ENCODE assay signal across 11 mouse cellular contexts in genomic region chr6:140546648-140547201, GRCm38 (mm10).
DNase-seq lines count a peak whose midpoint lies in the region; ATAC-seq lines count a peak whose summit lies in the region.
"Had no signal": no experiment of that assay in that cellular context is flagged by ENCODE, and none has a peak within 500 bp of the region (broad histone marks: within the 10 kb centered on the region; RNA-seq: fewer than 3 reads in every experiment).

No protein-coding gene starts in this region.

- no peaks in the 10 kb centered on the region for H3K9me3 ChIP-seq in heart, embryonic 13.5 days
- H3K9me3 ChIP-seq in heart, embryonic 16.5 days (replicated peaks; ENCODE audit: control insufficient read depth, low read length) = no peaks in the 10 kb centered on the region
- H3K9me3 ChIP-seq: embryonic facial prominence, embryonic 12.5 days had no signal

- ATAC-seq in heart, embryonic 13.5 days (ENCODE audit: extremely low read depth, insufficient number of reproducible peaks, low FRiP score, low TSS enrichment) = no peak
- 0 out of 2 replicates have a peak, but pooled peaks have one; percentile 34 for ATAC-seq in heart, embryonic 16.5 days (replicated peaks; ENCODE audit: extremely low read depth, insufficient read depth, low FRiP score)

- 18% methylated on average over 12 of the region's 12 CpGs for WGBS in heart, embryonic 13.5 days
- 18% methylated on average over 12 of the region's 12 CpGs for WGBS in heart, embryonic 16.5 days

- H3K36me3 ChIP-seq in heart, embryonic 13.5 days = peaks cover 45% of the 10 kb centered on the region
- H3K36me3 ChIP-seq in heart, embryonic 16.5 days (ENCODE audit: control insufficient read depth, insufficient read depth) = peaks cover 13% of the 10 kb centered on the region
- H3K36me3 ChIP-seq: G1E had no signal

- peak overlapping the region; percentile 22 for H3K4me3 ChIP-seq in heart, embryonic 13.5 days
- peak overlapping the region; percentile 4; the same call in 1 of the 2 replicates for H3K4me3 ChIP-seq in heart, embryonic 16.5 days (ENCODE audit: low read length)
- H3K4me3 ChIP-seq: embryonic facial prominence, embryonic 12.5 days had no signal

- H3K27ac ChIP-seq in heart, embryonic 13.5 days (replicated peaks) = peak overlapping the region; percentile 73
- peak overlapping the region; percentile 73 for H3K27ac ChIP-seq in heart, embryonic 16.5 days (ENCODE audit: low read length)
- H3K27ac ChIP-seq: embryonic facial prominence, embryonic 12.5 days; macrophage had no signal

- intact Hi-C loops in heart, postnatal 25 days (cut with DNase I) = no loop called here

- H3K27me3 ChIP-seq in heart, embryonic 13.5 days (replicated peaks) = no peaks in the 10 kb centered on the region
- H3K27me3 ChIP-seq in heart, embryonic 16.5 days (ENCODE audit: control insufficient read depth, insufficient read depth, low read length) = no peaks in the 10 kb centered on the region
- H3K27me3 ChIP-seq: embryonic facial prominence, embryonic 12.5 days had no signal

- peak overlapping the region; percentile 60 for H3K4me2 ChIP-seq in heart, embryonic 13.5 days
- H3K4me2 ChIP-seq in heart, embryonic 16.5 days (ENCODE audit: low read depth, low read length) = peak overlapping the region; percentile 44
- H3K4me2 ChIP-seq: embryonic facial prominence, embryonic 12.5 days had no signal

- DNase-seq in heart, postnatal 25 days (ENCODE audit: low spot score) = no peak
- peak; percentile 41 for DNase-seq in ES-CJ7 (ENCODE audit: low read depth, low spot score)
- peak; percentile 33 to 49 for DNase-seq in kidney, postnatal 4 days
- no peak for DNase-seq in c-Kit-positive CD71-positive TER-119-positive erythroid progenitor cells, embryonic 14.5 days (ENCODE audit: low spot score)
- no peak for DNase-seq in cerebellum, adult 9-11 months
- no peak for DNase-seq in spleen, postnatal 10 days (ENCODE audit: low spot score in 2 of 2)

- peaks cover 39% of the 10 kb centered on the region for H3K4me1 ChIP-seq in heart, embryonic 13.5 days
- H3K4me1 ChIP-seq in heart, embryonic 16.5 days (ENCODE audit: control insufficient read depth, insufficient read depth, low read length) = peaks cover 25% of the 10 kb centered on the region

- peak overlapping the region; percentile 64; the same call in 1 of the 2 replicates for H3K9ac ChIP-seq in heart, embryonic 13.5 days
- peak overlapping the region; percentile 33; the same call in 1 of the 2 replicates for H3K9ac ChIP-seq in heart, embryonic 16.5 days (ENCODE audit: low read length)
- H3K9ac ChIP-seq: embryonic facial prominence, embryonic 12.5 days had no signal

Comparison
In these comparisons a context has a peak if more than half of its experiments do, and no peak if none do; other contexts are left out.
1. DNase-seq: peak in ES-CJ7 (single experiment) and kidney, postnatal 4 days (2 of 2); none in heart, postnatal 25 days (single experiment), c-Kit-positive CD71-positive TER-119-positive erythroid progenitor cells, embryonic 14.5 days (single experiment), cerebellum, adult 9-11 months (single experiment) and spleen, postnatal 10 days (0 of 2).